Mouse (Mus musculus): Measurements from ENCODE around the gene Il31. TPM values are rescaled to one million over a fixed set of nuclear protein-coding genes. Genes with fewer than 3 reads are reported as not detected.

Gene Il31
- polyA plus RNA-seq, 1 experiment, result not detected

GRCm38 (mm10) chr5:123440664-123441063 is 48.6 kb downstream of the Il31 start:
- Histone ChIP-seq H3K4me1 (ENCODE audit: control insufficient read depth, insufficient read depth, low read length) (peaks cover 4% of the 10 kb centered on the region; the same call in 1 of the 2 replicates), H3K4me3 (ENCODE audit: insufficient read depth, low read length) (no peak overlapping the region), H3K27ac (ENCODE audit: insufficient read depth, low read length) (no peak overlapping the region)
- TF ChIP-seq CTCF (IDR thresholded peaks at IDR 0.05; ENCODE audit: extremely low read depth, insufficient read depth, low read length), result peak; percentile 28; the same call in 1 of the 2 replicates
- no peak for TF ChIP-seq POLR2A (IDR thresholded peaks at IDR 0.05; ENCODE audit: extremely low read depth, insufficient read depth, low read length)

GRCm38 (mm10) chr5:123439941-123440340 is 49.3 kb downstream of the Il31 start:
- no peak for TF ChIP-seq POLR2A (IDR thresholded peaks at IDR 0.05; ENCODE audit: extremely low read depth, insufficient read depth, low read length)
- TF ChIP-seq CTCF (IDR thresholded peaks at IDR 0.05; ENCODE audit: extremely low read depth, insufficient read depth, low read length), result peak; percentile 33; the same call in 1 of the 2 replicates
- Histone ChIP-seq H3K4me3 (ENCODE audit: insufficient read depth, low read length) (no peak overlapping the region), H3K27ac (ENCODE audit: insufficient read depth, low read length) (no peak overlapping the region), H3K4me1 (ENCODE audit: control insufficient read depth, insufficient read depth, low read length) (peaks cover 4% of the 10 kb centered on the region; the same call in 1 of the 2 replicates)

- peaks cover 4% of the 10 kb centered on the region; the same call in 1 of the 2 replicates for H3K4me1 ChIP-seq (ENCODE audit: control insufficient read depth, insufficient read depth, low read length)
- H3K27ac ChIP-seq (ENCODE audit: insufficient read depth, low read length), result no peak overlapping the region
- no peak overlapping the region for H3K4me3 ChIP-seq (ENCODE audit: insufficient read depth, low read length)
- TF ChIP-seq POLR2A (IDR thresholded peaks at IDR 0.05; ENCODE audit: extremely low read depth, insufficient read depth, low read length), result no peak
- no peak for TF ChIP-seq CTCF (IDR thresholded peaks at IDR 0.05; ENCODE audit: extremely low read depth, insufficient read depth, low read length)
These were observed 50.0 kb downstream of the Il31 start for GRCm38 (mm10) chr5:123439312-123439711.

DNA sequence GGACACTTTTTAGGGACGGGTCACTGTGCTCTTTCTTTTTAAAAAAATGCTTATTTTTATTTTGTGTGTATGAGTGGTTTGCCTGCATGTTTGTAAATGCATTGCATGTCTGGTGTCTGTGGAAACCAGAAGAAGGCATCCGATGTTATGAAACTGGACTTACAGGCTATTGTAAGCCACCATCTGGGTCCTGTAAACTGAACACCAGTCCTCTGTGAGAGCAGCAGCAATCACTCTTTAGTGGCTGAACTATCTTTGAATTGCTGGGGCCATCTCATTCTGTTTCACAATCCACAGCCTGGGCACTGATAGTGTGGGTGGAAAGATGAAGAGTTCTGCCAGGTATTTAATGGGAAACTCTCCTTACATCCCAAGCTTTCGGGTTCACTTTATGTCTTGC is 50.9 kb downstream of the Il31 start:
- Histone ChIP-seq H3K4me3 (ENCODE audit: insufficient read depth, low read length) (no peak overlapping the region), H3K27ac (ENCODE audit: insufficient read depth, low read length) (no peak overlapping the region), H3K4me1 (ENCODE audit: control insufficient read depth, insufficient read depth, low read length) (peaks cover 4% of the 10 kb centered on the region; the same call in 1 of the 2 replicates)
- TF ChIP-seq CTCF (IDR thresholded peaks at IDR 0.05; ENCODE audit: extremely low read depth, insufficient read depth, low read length) (no peak), POLR2A (IDR thresholded peaks at IDR 0.05; ENCODE audit: extremely low read depth, insufficient read depth, low read length) (no peak)

DNA sequence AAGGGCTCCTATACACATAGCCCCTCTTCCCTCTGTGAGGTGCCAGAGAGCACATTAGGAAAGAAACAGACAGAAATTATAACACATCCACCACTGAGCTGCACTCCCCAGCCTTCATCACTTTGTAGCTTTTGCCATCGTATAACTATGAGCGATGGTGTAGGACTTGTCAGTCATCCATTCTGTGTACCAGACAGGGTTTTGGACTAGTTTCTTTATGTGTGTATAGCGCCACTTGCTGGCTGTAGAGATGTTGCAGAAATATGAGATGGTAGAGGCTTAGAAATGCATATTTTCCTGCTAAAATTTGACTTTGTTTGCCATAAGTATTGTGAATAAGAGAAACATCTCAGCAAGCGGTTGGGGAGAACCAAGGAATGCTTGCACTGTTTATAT is 52.5 kb downstream of the Il31 start:
- TF ChIP-seq CTCF (IDR thresholded peaks at IDR 0.05; ENCODE audit: extremely low read depth, insufficient read depth, low read length), result peak; percentile 44; the same call in 1 of the 2 replicates
- no peak for TF ChIP-seq POLR2A (IDR thresholded peaks at IDR 0.05; ENCODE audit: extremely low read depth, insufficient read depth, low read length)
- H3K4me3 ChIP-seq (ENCODE audit: insufficient read depth, low read length), result no peak overlapping the region
- peaks cover 4% of the 10 kb centered on the region; the same call in 1 of the 2 replicates for H3K4me1 ChIP-seq (ENCODE audit: control insufficient read depth, insufficient read depth, low read length)
- H3K27ac ChIP-seq (ENCODE audit: insufficient read depth, low read length), result no peak overlapping the region

DNA sequence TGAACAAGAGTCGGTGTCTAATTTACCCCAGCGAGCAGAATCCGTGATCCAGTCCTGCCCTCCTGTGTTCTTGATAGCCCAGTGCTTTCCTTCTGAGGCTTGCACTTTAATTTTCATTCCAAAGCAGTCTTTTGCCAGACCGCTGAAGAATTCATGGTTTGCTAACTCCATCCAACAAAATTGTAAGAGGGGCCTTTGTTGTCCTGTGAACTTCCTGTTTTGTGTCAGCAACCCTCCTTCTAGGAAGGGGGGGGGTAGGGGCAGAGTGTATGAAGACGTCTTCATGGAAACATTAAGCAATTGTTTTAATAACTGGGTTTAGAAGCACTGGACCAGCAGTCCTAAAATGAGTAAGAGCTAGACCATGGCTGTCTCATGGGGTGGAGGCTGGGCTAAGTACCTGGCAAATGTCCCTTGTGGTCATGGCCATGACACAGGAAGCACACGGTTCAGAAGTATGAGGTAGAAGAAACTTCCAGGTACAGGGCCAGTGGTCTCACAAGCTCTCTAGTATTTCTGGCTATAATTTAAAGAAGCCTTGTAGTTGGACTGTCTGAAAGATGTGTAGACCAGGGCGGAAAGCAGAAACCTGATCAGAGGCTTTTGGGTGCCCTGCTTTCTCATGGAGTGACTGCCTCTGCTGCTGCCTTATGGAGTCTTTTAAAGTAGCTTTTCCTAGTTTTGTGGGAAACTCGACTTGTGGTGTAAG is 53.1 kb downstream of the Il31 start:
- peaks cover 6% of the 10 kb centered on the region; the same call in 1 of the 2 replicates for H3K4me1 ChIP-seq (ENCODE audit: control insufficient read depth, insufficient read depth, low read length)
- H3K27ac ChIP-seq (ENCODE audit: insufficient read depth, low read length), result no peak overlapping the region
- no peak overlapping the region for H3K4me3 ChIP-seq (ENCODE audit: insufficient read depth, low read length)
- TF ChIP-seq CTCF (IDR thresholded peaks at IDR 0.05; ENCODE audit: extremely low read depth, insufficient read depth, low read length) (peak; percentile 28; the same call in 1 of the 2 replicates), POLR2A (IDR thresholded peaks at IDR 0.05; ENCODE audit: extremely low read depth, insufficient read depth, low read length) (no peak)

DNA sequence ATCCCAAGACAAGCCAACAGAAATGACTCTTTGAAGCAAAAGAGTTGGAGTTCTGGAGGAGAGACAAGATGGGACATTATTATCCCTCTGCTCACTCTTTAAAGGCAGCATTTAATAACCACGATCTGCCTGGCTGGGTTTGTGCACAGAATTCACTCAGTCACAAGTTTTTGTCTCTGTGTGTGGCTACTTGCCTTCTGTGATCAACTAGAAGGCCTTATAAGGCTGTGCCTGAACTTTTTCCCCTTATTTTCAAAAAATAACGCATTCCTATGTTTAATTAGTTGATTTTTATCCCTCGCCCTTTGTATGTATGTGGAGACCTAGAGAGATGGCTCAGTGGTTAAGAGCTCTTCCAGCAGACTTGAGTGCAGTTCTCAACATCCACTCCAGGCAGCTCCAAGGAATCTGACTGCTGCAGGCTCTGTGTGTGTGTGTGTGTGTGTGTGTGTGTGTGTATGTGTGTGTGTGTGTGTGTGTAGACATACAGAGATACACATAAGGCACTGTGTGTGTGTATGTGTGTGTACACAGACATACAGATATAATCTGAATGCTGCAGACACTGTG is 56.9 kb downstream of the Il31 start:
- TF ChIP-seq POLR2A (IDR thresholded peaks at IDR 0.05; ENCODE audit: extremely low read depth, insufficient read depth, low read length), result no peak
- Histone ChIP-seq H3K4me3 (ENCODE audit: insufficient read depth, low read length) (no peak overlapping the region), H3K4me1 (ENCODE audit: control insufficient read depth, insufficient read depth, low read length) (peaks cover 4% of the 10 kb centered on the region; the same call in 1 of the 2 replicates), H3K27ac (ENCODE audit: insufficient read depth, low read length) (0 out of 2 replicates have a peak overlapping the region, but pooled peaks have one; percentile 13)

GRCm38 (mm10) chr5:123431524-123432304 is 57.6 kb downstream of the Il31 start:
- Histone ChIP-seq H3K4me1 (ENCODE audit: control insufficient read depth, insufficient read depth, low read length) (peaks cover 3% of the 10 kb centered on the region; the same call in 1 of the 2 replicates), H3K4me3 (ENCODE audit: insufficient read depth, low read length) (no peak overlapping the region), H3K27ac (ENCODE audit: insufficient read depth, low read length) (no peak overlapping the region)
- TF ChIP-seq CTCF (IDR thresholded peaks at IDR 0.05; ENCODE audit: extremely low read depth, insufficient read depth, low read length), result no peak

Other genes with a start within 250 kb of the Il31 start
- 5.2 and 6.7 TPM in 2 replicates for gene Wdr66, start 237.4 kb downstream of the Il31 start, polyA plus RNA-seq (2012; rRNA removed)
- 33.5 and 34.5 TPM in 2 replicates for gene Bcl7a, start 145.7 kb downstream of the Il31 start, polyA plus RNA-seq (2012; rRNA removed)
- gene Mlxip, start 94.7 kb downstream of the Il31 start, polyA plus RNA-seq (2012; rRNA removed), result 17.5 and 19.6 TPM in 2 replicates
- gene Lrrc43, start 184 bp downstream of the Il31 start, polyA plus RNA-seq (2012; rRNA removed), result 1.1 TPM in 2 replicates
- gene B3gnt4, start 21.0 kb upstream of the Il31 start, polyA plus RNA-seq (2012; rRNA removed), result 1.3 and 1.4 TPM in 2 replicates
- gene Diablo, start 34.7 kb upstream of the Il31 start, polyA plus RNA-seq (2012; rRNA removed), result 78.2 and 81.8 TPM in 2 replicates
- gene Gm49027, start 36.0 kb upstream of the Il31 start, polyA plus RNA-seq (2012; rRNA removed), result 8.3 and 8.5 TPM in 2 replicates
- gene Vps33a, start 83.5 kb upstream of the Il31 start, polyA plus RNA-seq (2012; rRNA removed), result 56.5 and 60.2 TPM in 2 replicates
- 78.2 and 86.5 TPM in 2 replicates for gene Clip1, start 195.1 kb upstream of the Il31 start, polyA plus RNA-seq (2012; rRNA removed)
- 42.6 and 47.3 TPM in 2 replicates for gene Zcchc8, start 231.6 kb upstream of the Il31 start, polyA plus RNA-seq (2012; rRNA removed)

Data from cortical plate, adult 2 months (tissue).